Mouse (Mus musculus): ENCODE data around the gene Hist1h2bn. TPM values are rescaled to one million over a fixed set of nuclear protein-coding genes. Genes with fewer than 3 reads are reported as not detected.
"Not testable (repeated sequence)": the region's sequence is repeated elsewhere in the genome, so short reads cannot be mapped to it uniquely, and the experiment has no call there.

Hist1h2bn gene
- polyA plus RNA-seq, 1 experiment: 2.3 TPM

GRCm38 (mm10) chr13:21784311-21784710, 30.4 kb downstream of the Hist1h2bn start:
- no peak overlapping the region for H3K4me3 ChIP-seq (ENCODE audit: control insufficient read depth, low read depth, low read length)
- TF ChIP-seq CTCF (IDR thresholded peaks at IDR 0.05; ENCODE audit: control insufficient read depth, insufficient read depth, insufficient replicate concordance, low read depth, low read length): no peak
- no peak for TF ChIP-seq POLR2A (IDR thresholded peaks at IDR 0.05; ENCODE audit: control insufficient read depth, low read depth, low read length)
- peaks cover 2% of the 10 kb centered on the region; the same call in 1 of the 2 replicates for H3K27me3 ChIP-seq (ENCODE audit: control insufficient read depth, insufficient read depth, low read length)
- no peaks in the 10 kb centered on the region for H3K36me3 ChIP-seq (ENCODE audit: control insufficient read depth, insufficient read depth, low read length)
- peaks cover 13% of the 10 kb centered on the region for H3K4me1 ChIP-seq (ENCODE audit: control insufficient read depth, insufficient read depth, low read length)
- no peak overlapping the region for H3K27ac ChIP-seq (ENCODE audit: control insufficient read depth, insufficient read depth, low read depth, low read length)

- TF ChIP-seq POLR2A (IDR thresholded peaks at IDR 0.05; ENCODE audit: control insufficient read depth, low read depth, low read length) (no peak), CTCF (IDR thresholded peaks at IDR 0.05; ENCODE audit: control insufficient read depth, insufficient read depth, insufficient replicate concordance, low read depth, low read length) (no peak)
- Histone ChIP-seq H3K4me1 (ENCODE audit: control insufficient read depth, insufficient read depth, low read length) (peaks cover 7% of the 10 kb centered on the region), H3K27me3 (ENCODE audit: control insufficient read depth, insufficient read depth, low read length) (no peaks in the 10 kb centered on the region), H3K27ac (ENCODE audit: control insufficient read depth, insufficient read depth, low read depth, low read length) (peak overlapping the region; percentile 74), H3K4me3 (ENCODE audit: control insufficient read depth, low read depth, low read length) (peak overlapping the region; percentile 73), H3K36me3 (ENCODE audit: control insufficient read depth, insufficient read depth, low read length) (no peaks in the 10 kb centered on the region)
These were observed 32.4 kb downstream of the Hist1h2bn start for GRCm38 (mm10) chr13:21786189-21786898.

GRCm38 (mm10) chr13:21786899-21787629, 33.1 kb downstream of the Hist1h2bn start, which contains the start of the genes Hist1h2an and Hist1h2bp:
Hist1h2an (minus strand) TSS chr13:21787218.
Hist1h2bp (plus strand) TSS chr13:21787461.
- H3K36me3 ChIP-seq (ENCODE audit: control insufficient read depth, insufficient read depth, low read length); H3K27me3 ChIP-seq (ENCODE audit: control insufficient read depth, insufficient read depth, low read length); H3K4me1 ChIP-seq (ENCODE audit: control insufficient read depth, insufficient read depth, low read length): not testable (repeated sequence)
- Histone ChIP-seq H3K4me3 (ENCODE audit: control insufficient read depth, low read depth, low read length) (peak within 1 kb of the TSS; percentile 88), H3K27ac (ENCODE audit: control insufficient read depth, insufficient read depth, low read depth, low read length) (peak within 1 kb of the TSS; percentile 84)
- TF ChIP-seq POLR2A (IDR thresholded peaks at IDR 0.05; ENCODE audit: control insufficient read depth, low read depth, low read length): peak; percentile 63; the same call in 1 of the 2 replicates

- Histone ChIP-seq H3K4me1 (ENCODE audit: control insufficient read depth, insufficient read depth, low read length) (peaks cover 4% of the 10 kb centered on the region), H3K27ac (ENCODE audit: control insufficient read depth, insufficient read depth, low read depth, low read length) (peak overlapping the region; percentile 58), H3K27me3 (ENCODE audit: control insufficient read depth, insufficient read depth, low read length) (no peaks in the 10 kb centered on the region), H3K36me3 (ENCODE audit: control insufficient read depth, insufficient read depth, low read length) (no peaks in the 10 kb centered on the region), H3K4me3 (ENCODE audit: control insufficient read depth, low read depth, low read length) (peak overlapping the region; percentile 67)
- TF ChIP-seq POLR2A (IDR thresholded peaks at IDR 0.05; ENCODE audit: control insufficient read depth, low read depth, low read length): no peak
- no peak for TF ChIP-seq CTCF (IDR thresholded peaks at IDR 0.05; ENCODE audit: control insufficient read depth, insufficient read depth, insufficient replicate concordance, low read depth, low read length)
These were observed 34.1 kb downstream of the Hist1h2bn start for GRCm38 (mm10) chr13:21787760-21788593.

- Histone ChIP-seq H3K4me3 (ENCODE audit: control insufficient read depth, low read depth, low read length) (peak overlapping the region; percentile 63), H3K27me3 (ENCODE audit: control insufficient read depth, insufficient read depth, low read length) (no peaks in the 10 kb centered on the region), H3K36me3 (ENCODE audit: control insufficient read depth, insufficient read depth, low read length) (no peaks in the 10 kb centered on the region), H3K27ac (ENCODE audit: control insufficient read depth, insufficient read depth, low read depth, low read length) (no peak overlapping the region), H3K4me1 (ENCODE audit: control insufficient read depth, insufficient read depth, low read length) (peaks cover 2% of the 10 kb centered on the region; the same call in 1 of the 2 replicates)
- TF ChIP-seq CTCF (IDR thresholded peaks at IDR 0.05; ENCODE audit: control insufficient read depth, insufficient read depth, insufficient replicate concordance, low read depth, low read length) (no peak), POLR2A (IDR thresholded peaks at IDR 0.05; ENCODE audit: control insufficient read depth, low read depth, low read length) (no peak)
These were observed 36.0 kb downstream of the Hist1h2bn start for GRCm38 (mm10) chr13:21789925-21790324.

- no peak overlapping the region for H3K27ac ChIP-seq (ENCODE audit: control insufficient read depth, insufficient read depth, low read depth, low read length)
- no peaks in the 10 kb centered on the region for H3K36me3 ChIP-seq (ENCODE audit: control insufficient read depth, insufficient read depth, low read length)
- H3K4me3 ChIP-seq (ENCODE audit: control insufficient read depth, low read depth, low read length): peak overlapping the region; percentile 71
- no peaks in the 10 kb centered on the region for H3K27me3 ChIP-seq (ENCODE audit: control insufficient read depth, insufficient read depth, low read length)
- no peak for TF ChIP-seq POLR2A (IDR thresholded peaks at IDR 0.05; ENCODE audit: control insufficient read depth, low read depth, low read length)
- no peak for TF ChIP-seq CTCF (IDR thresholded peaks at IDR 0.05; ENCODE audit: control insufficient read depth, insufficient read depth, insufficient replicate concordance, low read depth, low read length)
- H3K4me1 ChIP-seq (ENCODE audit: control insufficient read depth, insufficient read depth, low read length): peaks cover 2% of the 10 kb centered on the region; the same call in 1 of the 2 replicates
These were observed 36.8 kb downstream of the Hist1h2bn start for GRCm38 (mm10) chr13:21790601-21791283.

Data from testis, adult 2 months (tissue).